Mouse (Mus musculus) MN1 (cell line): Measurements from ENCODE around the gene Trmo.

Experiments
- DNase-seq: peaks from one replicate; pipeline ENCODE4 v3.0.0-alpha.2; 2016; ENCODE audit warnings: low spot score

Gene Trmo

DNA sequence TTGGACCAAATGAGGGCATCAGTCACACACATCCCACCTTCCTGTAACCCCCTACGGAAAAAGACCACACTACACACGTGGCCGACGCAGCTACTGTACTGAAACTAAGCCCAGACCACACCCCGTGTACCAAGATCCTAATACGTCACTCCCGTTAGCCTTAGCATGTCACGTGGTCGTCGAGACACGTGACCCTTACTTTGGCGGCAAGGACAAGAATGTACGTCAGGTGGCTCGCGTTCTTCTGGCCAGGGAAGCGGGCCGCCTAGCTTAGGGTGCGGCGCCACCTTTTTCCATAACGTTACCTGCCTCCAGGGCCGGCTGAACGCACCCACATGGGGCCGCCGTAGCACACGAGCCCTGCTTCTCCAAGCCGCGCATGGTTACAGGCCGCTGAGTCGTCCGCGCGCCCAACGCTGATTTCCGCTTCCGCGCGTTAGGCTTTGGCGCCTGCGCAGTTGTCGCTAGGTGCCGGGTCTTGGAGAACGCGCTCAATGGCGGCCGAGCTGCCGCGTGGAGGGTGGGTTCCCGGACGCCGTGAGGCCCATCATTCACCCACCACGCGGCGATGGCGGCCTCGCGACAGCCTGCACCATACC, at the start of gene Trmo:
TSS of gene Trmo (minus strand) at position 425 of the 599 bp plus-strand sequence.
- DNase-seq, result peak; percentile 96

DNA sequence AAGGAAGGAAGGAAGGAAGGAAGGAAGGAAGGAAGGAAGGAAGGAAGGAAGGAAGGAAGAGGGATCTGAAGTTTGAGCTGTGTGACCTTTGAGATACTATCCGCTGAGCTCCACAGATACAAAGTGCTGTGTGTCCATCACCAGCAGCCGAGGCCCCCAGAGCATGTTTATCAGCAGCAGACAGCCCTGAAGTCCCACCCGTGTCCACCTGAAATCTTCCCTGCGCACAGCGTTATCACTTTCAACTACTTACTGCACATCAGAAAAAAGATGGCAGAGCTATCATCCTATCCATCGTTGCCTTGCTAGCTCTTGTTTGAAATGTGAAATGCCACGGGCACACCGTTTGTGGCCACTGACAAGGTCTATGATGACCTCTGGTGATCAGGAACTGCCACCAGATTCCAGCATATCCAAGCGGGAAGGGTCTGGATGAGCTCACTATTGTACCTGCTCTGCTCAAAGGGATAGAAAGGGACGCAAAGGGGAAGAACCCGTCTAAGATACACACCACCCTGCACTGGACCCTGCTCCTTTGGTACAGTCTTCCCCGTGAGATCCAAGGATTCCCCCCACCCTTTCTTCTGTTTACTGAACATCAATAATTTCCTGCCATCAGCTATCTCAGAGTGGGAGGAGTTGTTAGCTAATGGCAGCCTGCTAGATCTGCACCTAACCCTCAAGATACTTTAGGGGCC, 43.3 kb upstream of the Trmo start:
- no peak for DNase-seq

DNA sequence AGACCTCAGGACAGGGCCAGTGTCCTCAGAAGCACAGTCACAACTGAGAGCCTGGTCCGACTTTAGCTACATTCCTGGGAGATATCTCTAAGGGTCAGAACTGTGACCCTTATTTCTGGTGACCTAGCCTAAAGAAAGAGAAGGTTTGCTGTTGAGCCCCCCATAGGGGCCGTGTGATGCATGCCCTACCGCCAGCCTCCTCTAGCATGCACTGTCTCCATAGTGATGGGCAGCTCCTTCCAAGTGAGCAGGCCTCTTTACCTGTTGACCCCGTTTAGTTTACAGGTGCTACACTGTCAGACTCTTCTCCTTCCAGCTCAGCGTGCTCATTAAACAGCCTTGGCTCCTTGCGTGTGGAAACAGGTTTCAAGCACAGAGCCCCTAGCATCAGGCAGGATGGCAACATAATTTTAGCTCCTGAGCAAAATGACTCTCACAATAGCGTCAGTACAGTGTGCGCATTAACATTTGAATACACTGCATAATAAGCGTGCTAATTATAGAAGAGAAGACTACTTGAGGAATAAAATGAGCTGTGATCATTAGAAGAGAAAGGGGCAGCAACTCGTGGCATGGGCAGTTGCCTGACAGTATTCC, 39.8 kb upstream of the Trmo start:
- no peak for DNase-seq

DNA sequence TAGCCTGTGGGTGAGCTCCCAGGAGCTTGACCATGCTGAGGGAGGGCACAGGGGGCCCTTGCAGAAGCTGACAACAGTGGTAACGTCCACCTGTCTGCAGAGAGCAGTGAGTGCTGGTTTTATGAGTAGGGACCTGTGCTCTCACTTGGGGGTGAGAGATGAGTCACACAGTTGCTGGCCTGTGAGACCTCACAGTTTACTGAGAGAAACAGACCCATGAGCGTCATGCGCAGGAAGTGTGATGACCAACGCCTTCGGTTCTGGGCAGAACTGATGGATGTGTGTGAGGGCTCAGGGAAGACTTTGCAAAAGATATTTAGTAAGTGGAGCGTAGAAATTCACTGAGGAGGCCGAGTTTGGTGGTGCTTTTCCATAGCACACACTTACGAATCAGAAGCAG, 33.4 kb upstream of the Trmo start:
- no peak for DNase-seq

DNA sequence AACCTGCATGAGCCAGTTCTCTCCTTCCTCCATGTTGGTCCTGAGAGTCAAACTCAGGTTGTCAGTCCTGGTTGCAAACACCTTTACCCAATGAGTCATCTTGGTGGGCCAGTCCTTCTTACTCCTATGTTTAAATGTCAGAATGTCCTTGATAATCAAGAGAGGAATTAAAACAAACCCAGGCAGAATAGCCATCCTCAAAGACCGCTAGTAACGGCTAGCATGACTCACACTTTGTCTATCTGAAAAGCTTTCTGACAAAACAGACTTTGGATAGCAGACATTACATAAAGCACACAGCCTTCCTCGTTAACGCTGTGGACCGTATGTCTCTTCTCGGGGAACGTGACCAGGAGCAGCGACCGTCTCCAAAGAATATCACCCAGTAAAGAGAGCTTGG, 29.6 kb upstream of the Trmo start:
- DNase-seq, result no peak

DNA sequence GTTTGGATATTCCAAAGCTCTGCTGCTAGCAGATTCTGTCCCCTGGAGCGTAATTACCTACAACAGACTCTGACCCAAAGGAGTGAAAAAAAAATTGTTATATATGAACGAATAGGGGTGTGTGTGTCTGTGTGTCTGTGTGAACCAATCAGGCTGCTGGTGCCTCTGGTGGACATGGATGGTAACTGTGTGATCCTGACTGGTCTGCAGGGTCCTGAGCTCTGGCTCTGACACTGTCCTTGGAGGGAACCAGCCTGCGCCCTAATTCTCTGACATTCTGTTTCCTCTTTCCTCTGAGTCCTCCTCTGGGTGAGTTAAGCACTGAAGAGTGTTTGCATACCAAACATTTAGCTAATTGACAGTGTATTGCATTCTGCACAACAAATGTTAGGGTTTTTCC, 28.3 kb upstream of the Trmo start:
- DNase-seq, result no peak

DNA sequence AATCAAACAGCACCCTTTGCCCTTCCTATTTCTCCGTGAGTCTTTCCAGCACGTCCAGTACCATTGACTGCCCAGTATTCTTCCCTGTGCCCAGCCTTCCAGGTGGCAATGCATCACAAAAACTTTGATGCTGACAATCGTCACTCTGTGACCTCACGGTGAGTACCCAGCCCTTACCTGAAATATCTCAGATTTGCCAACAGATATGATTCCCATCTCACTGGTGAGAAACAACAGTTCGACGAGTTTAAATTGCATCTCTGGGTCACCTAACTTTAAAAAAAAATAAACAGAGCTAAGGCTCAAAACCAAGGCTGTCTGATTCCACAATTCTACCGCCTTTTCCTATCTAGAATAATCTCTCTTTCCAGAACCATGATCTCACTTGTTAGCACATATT, 24.2 kb upstream of the Trmo start, which contains the start of gene Hemgn:
TSS of gene Hemgn (minus strand) at position 101 of the 400 bp plus-strand sequence.
- DNase-seq, result no peak

DNA sequence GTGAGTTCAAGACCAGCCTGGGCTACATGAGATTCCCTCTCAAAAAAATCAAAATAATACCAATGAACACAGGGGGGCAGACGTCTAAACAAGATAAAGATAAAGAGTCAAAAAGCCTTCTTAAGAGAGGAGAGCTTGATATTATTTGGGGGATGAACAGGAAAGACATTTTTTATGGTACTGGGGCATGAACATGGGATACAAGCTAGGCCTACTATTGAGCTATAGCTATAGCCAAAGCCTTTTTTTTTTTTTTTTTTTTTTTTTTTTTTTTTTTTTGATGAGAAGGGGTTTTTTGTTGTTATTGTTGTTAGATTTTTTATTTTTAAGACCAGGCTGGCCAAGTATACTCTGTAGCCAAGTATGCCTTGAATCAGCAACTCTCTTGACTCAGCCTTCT, 22.9 kb upstream of the Trmo start:
- DNase-seq, result no peak

DNA sequence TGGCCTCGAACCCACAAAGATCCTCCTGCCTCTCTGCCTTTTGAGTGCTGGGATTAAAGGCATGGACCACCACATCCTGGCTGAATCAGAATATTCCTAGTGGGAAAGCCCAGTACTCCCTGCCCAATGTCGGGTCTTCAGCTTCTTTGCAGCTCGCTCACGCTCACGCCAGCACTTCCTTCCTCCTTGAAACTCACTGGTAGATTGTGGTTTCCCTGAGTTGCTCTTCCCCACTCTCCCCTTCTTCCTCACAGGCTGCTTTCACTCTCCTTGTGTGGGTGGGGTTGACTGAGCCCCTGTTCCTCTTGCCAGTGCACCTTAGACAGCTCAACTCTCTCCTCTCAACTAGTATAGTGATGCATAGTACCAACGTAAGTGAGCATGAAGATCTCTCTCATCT, 22.3 kb upstream of the Trmo start:
- no peak for DNase-seq

DNA sequence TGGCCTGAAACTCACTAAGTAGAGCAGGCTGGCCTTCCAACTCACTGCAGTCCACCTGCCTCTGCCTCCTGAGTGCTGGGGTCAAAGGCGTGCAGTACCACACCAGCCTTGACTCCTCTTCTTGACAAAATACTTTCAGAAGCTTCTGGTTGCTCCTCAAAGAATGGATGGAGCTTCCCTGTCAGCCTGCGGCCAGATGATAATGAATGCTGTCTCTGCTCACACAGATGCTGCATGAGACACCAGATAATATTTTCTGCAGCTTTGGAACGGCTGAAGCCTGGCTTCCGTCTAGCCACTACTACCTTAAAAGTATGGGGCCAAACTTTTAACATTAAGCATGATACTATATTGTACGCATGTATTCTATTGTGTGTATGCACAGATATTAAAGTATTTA, 21.4 kb upstream of the Trmo start:
- no peak for DNase-seq

DNA sequence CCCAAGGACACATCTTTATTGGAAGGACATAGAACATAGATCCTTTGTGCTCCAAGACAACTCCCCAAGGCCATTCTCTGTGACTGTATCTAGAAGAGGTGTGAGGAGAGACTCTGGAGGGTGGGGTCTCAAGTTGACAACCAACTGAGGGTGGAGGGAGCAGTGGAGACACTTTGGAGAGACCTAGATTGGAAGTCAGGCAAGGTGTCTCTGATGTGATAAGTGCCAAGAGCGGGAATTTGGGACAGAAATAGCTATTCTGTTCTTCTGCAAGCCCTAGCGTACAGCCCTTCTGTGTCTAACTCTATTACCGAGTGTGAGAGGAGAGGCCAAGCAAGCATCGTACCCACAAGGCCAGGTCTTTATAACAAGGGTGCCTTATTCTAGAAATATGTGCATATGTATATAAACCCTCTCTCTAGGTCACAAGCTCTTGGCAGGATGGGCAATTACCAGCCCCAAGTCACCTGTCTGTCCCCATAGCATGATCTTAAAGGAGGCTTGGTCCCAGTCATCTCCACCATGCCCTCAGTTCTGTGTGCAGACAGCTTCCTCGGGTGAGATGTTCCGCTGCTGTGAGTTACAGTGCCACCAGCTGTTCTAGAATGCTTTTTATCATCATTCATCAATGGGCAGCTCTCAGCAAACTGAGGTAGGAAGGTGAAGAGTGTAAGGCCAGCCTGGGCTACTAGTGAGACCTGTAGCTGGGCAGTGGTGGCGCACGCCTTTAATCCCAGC, 17.9 kb upstream of the Trmo start:
- no peak for DNase-seq

DNA sequence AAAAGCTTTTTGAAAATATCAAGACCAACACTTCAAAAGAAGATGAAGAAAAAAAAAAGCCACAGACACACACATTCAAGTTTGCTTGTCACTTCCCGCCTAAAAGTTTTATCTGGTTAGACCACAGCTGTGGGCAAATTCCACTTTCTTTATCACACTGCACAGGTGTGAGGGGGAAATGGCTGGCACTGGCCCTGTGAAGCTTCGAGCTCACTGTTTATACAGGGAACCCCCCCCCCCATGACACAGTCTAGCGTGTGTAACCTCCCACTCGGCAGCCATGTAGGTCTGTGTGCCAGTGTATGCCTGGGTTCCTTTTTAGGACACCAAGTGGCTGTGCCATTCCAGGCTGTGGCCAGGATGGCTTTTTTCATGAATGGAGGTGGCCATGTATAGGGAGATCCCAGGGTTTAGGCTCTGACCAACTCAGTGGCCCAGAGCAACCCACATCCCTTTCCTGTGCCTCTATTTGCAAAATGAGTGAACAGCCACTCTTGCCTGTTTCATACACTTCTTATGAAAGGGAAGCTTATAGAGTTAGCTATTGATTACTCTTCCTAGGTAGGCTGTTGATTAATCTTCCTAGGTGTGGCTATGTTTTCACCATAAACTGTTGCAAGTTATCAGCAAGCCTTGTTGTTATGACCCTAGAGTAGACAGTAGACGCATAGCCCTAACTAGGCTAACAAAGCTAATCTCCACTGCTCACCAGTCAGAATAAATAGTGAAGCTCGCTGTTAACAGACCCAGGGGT, 15.0 kb upstream of the Trmo start:
- DNase-seq, result no peak

DNA sequence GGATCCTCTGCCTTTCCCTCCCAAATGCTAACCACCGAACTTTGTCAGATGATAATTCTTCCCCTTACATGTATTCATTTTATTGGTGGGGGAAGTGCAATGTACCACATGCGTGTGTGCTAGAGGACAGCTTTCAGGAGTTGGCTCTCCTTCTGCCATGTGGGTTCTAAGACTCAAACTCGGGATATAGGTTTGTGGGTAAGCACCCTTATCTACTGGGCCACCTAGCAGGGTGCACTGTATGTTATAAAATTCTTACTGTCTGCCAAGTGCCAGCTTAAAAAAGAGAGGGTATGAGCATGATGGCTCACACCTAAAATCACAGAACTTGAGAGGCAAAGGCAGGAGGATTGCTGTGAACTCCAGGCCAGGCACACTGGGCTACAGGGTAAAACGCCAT, 9.6 kb upstream of the Trmo start:
- DNase-seq, result no peak

DNA sequence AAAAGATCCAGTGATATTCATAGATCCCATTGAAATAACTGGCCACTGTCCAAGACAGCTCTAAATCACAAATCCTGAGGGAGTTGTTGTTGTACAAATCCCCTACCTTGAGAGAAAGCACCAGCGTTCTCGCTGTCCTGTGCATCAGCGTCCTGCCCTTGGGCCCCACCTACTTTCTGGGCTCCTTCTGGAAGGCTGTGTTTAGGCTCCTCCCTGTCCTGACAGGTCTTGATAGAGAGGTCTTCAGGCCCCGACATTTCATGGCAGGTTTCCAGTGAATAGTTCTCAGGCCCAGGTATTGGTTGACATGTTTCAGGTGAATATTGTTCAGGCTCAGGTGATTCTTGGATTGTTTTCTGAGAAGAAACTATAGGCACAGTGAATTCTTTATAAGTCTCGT, 6.5 kb upstream of the Trmo start:
- peak; percentile 8 for DNase-seq

DNA sequence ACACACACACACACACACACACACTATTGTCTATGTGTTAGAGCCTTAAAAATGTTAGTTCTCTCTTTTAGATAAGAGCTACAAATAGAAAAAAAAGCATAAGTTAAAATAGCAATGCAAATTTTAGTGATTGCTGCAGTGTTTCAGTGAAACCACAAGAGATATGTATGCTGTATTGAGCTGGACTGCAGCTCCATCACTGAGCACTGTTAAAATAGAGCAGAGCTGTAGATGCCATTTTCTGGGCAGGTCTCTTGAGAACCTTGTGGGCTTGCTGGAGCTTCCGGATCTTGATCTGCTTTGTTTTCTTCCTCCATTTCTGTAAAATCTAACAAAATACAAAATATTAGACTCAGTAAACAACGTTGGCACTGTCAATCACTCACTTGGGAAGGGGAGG, 5.2 kb upstream of the Trmo start:
- no peak for DNase-seq

DNA sequence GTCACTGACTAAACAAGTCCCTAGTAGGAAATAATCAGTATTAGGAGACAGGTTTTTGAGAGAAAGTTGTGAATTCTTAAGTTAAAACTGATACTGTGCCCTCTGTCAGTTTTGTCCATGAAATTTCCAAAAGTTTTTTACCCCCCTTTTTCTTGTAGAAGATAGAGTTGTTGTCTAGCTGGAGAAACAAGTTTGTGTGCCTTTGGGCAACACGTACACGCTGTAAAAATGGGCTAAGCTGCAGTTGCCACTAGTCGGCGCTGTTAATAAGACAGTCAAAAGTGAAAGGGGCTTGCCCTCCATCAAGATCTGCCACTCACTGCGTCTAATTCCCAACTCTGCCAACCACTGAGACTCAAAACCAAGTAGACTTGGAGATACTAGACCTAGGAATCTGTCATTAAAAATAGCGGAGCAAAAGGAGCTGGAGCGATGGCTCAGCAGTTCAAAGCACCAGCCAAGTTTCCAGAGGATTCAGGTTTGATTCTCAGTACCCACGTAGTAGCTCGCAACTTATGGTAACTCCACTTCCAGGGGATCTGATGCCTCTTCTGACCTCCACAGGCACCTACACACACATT, 1.2 kb upstream of the Trmo start:
- DNase-seq, result peak; percentile 79

DNA sequence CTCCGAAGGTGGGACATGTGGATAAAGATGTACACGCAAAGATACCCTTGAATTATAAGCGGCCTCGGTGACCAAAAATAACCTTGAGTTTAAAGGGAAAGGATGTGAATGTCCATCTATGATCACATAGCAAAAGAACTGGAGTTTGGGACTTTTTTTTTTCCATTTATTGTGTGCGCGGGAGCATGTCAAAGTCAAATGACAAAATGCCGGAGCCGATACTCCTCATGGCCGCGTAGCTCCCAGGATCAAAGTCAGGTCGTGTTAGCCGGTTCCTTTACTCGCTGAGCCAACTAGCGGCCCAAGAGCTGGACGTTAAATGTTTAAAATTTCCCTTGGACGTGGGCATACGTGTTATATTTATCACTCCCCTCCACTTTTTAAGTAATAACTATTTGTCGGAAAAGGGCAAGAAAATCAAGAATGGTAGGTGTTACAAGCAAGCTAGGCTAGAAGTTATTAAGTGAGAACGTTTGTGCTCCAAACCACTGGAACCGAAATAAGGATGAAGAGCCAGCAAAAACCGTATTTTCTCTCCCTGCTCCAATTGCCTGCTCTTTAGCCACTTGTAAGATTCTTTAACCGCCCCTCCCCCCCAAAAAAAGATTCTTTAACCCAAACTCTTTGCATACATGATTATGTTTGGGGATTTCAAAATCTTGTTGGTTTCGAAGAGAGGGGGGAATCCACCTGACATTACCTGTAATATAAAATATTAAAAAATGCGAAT, 540 bp upstream of the Trmo start:
- DNase-seq, result peak; percentile 69

DNA sequence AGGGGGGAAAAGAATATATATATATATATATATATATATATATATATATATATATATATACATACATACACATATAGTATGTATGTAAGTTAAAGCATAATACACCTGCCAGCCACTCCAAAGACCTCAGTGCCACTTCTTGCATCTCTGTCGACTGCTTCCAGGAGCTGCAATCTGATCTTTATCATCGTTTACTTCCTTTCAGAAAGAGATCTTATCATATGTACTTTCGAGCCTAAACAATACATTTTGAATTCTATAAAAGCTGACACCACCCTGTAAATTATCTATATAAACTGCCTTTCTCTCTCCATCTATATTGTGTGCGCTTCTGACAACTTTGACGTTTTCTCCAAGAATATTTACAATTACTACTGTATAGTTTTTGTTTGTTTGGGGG, 681 bp downstream of the Trmo start:
- peak; percentile 25 for DNase-seq

DNA sequence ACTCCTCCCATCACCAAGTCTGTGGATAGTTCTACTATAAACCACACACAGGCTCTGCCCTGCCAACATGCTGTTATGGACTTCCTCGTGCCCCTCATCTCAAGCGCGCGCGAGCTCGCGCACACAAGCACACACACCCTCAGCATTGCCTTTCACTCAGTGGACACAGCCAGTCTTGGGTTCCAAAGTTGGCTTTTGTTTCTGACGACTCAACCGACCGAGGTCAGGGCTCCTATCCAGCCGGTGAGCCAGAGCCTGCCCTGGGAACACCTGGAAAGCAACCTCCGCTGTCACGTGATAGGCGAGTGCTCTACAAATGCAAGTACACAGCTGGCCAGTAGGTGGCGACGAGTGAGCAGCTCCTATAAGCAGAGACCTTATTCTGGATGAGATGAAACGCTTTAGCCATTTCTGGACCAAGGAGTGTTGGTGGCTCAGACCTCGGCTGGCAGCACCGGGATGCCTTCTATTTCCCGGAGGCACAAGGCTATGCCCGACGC, 14.3 kb downstream of the Trmo start:
- peak; percentile 51 for DNase-seq

DNA sequence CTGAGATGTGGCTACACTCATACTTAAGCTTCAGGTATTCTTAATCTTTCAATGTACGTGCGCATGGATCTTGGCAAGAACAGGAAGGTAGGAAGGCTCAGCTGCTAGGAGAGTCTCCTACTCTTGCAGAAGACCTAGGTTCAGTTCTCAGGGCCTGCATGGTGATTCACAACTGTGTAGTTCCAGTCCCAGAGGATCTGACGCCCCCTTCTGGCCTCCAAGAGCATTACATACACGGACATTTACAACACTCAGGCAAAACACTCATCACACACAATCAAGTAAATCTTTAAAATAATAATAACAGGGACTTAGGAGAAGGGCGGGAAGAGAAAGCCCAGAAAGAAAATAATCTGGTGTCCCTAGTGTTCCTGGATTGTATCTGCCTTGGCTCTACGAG, 14.8 kb downstream of the Trmo start:
- DNase-seq, result no peak

DNA sequence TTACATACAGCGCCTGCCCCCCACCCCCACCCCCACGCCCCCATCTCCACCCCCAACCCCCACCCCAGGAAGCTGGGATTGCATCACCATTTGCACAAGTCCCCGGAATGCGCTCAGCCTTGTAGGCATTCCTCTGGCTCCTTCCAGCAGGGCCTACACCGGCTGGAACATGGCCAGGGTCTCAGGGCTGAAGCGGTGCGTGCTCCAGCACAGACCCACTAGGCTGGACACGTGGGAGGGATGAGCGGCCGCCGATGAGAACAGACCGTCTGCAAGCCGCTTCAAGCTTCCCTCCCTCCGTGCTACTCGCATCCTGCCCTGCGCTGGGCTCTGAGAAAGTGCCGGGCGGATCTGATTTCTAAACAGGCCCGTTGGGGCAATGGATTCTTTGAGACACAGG, 18.2 kb downstream of the Trmo start:
- DNase-seq, result peak; percentile 77
